Mouse (Mus musculus): ENCODE data around the gene Plek2.

GRCm38 (mm10) chr12:78914458-78914857, 7.7 kb upstream of the Plek2 start:
- no peak for TF ChIP-seq EP300 (IDR thresholded peaks at IDR 0.05; ENCODE audit: low read depth)
- TF ChIP-seq CTCF (IDR thresholded peaks at IDR 0.05; ENCODE audit: low read depth): no peak

All from heart, postnatal 0 days (tissue).